Mouse (Mus musculus): ENCODE results near the gene Adamtsl1.

The Adamtsl1 gene

GRCm38 (mm10) chr4:85669735-85670134 is 155.8 kb downstream of the Adamtsl1 start:
- no peak for DNase-seq (ENCODE audit: low read depth, low spot score)

GRCm38 (mm10) chr4:85672290-85672689 is 158.3 kb downstream of the Adamtsl1 start:
- no peak for DNase-seq (ENCODE audit: low read depth, low spot score)

GRCm38 (mm10) chr4:85677621-85678020 is 163.6 kb downstream of the Adamtsl1 start:
- no peak for DNase-seq (ENCODE audit: low read depth, low spot score)

- DNase-seq (ENCODE audit: low read depth, low spot score) = no peak
These were observed 172.2 kb downstream of the Adamtsl1 start for GRCm38 (mm10) chr4:85686160-85686559.

- DNase-seq (ENCODE audit: low read depth, low spot score) = no peak
These were observed 181.3 kb downstream of the Adamtsl1 start for GRCm38 (mm10) chr4:85695237-85695636.

- DNase-seq (ENCODE audit: low read depth, low spot score) = peak; percentile 16
These were observed 193.5 kb downstream of the Adamtsl1 start for GRCm38 (mm10) chr4:85707352-85708057.

- no peak for DNase-seq (ENCODE audit: low read depth, low spot score)
These were observed 195.7 kb downstream of the Adamtsl1 start for GRCm38 (mm10) chr4:85709636-85710035.

- peak; percentile 22 for DNase-seq (ENCODE audit: low read depth, low spot score)
These were observed 211.0 kb downstream of the Adamtsl1 start for GRCm38 (mm10) chr4:85724999-85725398.

GRCm38 (mm10) chr4:85727731-85728130 is 213.8 kb downstream of the Adamtsl1 start:
- DNase-seq (ENCODE audit: low read depth, low spot score) = no peak

GRCm38 (mm10) chr4:85728416-85728815 is 214.4 kb downstream of the Adamtsl1 start:
- DNase-seq (ENCODE audit: low read depth, low spot score) = no peak

GRCm38 (mm10) chr4:85740478-85740877 is 226.5 kb downstream of the Adamtsl1 start:
- DNase-seq (ENCODE audit: low read depth, low spot score) = no peak

- no peak for DNase-seq (ENCODE audit: low read depth, low spot score)
These were observed 227.9 kb downstream of the Adamtsl1 start for GRCm38 (mm10) chr4:85741825-85742391.

GRCm38 (mm10) chr4:85743427-85743826 is 229.5 kb downstream of the Adamtsl1 start:
- DNase-seq (ENCODE audit: low read depth, low spot score) = no peak

- no peak for DNase-seq (ENCODE audit: low read depth, low spot score)
These were observed 248.7 kb downstream of the Adamtsl1 start for GRCm38 (mm10) chr4:85762684-85763083.

GRCm38 (mm10) chr4:85763161-85764014 is 249.4 kb downstream of the Adamtsl1 start:
- DNase-seq (ENCODE audit: low read depth, low spot score) = peak; percentile 26

- no peak for DNase-seq (ENCODE audit: low read depth, low spot score)
These were observed 250.1 kb downstream of the Adamtsl1 start for GRCm38 (mm10) chr4:85764015-85764450.

- DNase-seq (ENCODE audit: low read depth, low spot score) = no peak
These were observed 250.5 kb downstream of the Adamtsl1 start for GRCm38 (mm10) chr4:85764476-85764875.

- DNase-seq (ENCODE audit: low read depth, low spot score) = no peak
These were observed 253.7 kb downstream of the Adamtsl1 start for GRCm38 (mm10) chr4:85767666-85768065.

GRCm38 (mm10) chr4:85768107-85768506 is 254.1 kb downstream of the Adamtsl1 start:
- DNase-seq (ENCODE audit: low read depth, low spot score) = peak; percentile 59

GRCm38 (mm10) chr4:85782511-85782910 is 268.5 kb downstream of the Adamtsl1 start:
- DNase-seq (ENCODE audit: low read depth, low spot score) = no peak

- DNase-seq (ENCODE audit: low read depth, low spot score) = no peak
These were observed 269.9 kb downstream of the Adamtsl1 start for GRCm38 (mm10) chr4:85783768-85784379.

- DNase-seq (ENCODE audit: low read depth, low spot score) = no peak
These were observed 270.5 kb downstream of the Adamtsl1 start for GRCm38 (mm10) chr4:85784428-85784827.

Measured in brain, embryonic 18.5 days (tissue).